Mouse (Mus musculus): ENCODE measurements around the gene Vmn1r175.
"Not testable (repeated sequence)": the region's sequence is repeated elsewhere in the genome, so short reads cannot be mapped to it uniquely, and the experiment has no call there.

Gene Vmn1r175

GRCm38 (mm10) chr7:23810543-23810942 lies at the start of gene Vmn1r175:
Gene Vmn1r175 (minus strand): TSS chr7:23810643.
- not testable (repeated sequence) for DNase-seq (ENCODE audit: low read depth)

- not testable (repeated sequence) for DNase-seq (ENCODE audit: low read depth)
Observed at GRCm38 (mm10) chr7:23837272-23837671, 26.8 kb upstream of the Vmn1r175 start, which contains the start of gene Vmn1r176. Gene Vmn1r176 (minus strand): TSS chr7:23837372.

- DNase-seq (ENCODE audit: low read depth), result no peak
Observed at GRCm38 (mm10) chr7:23784526-23784925, 25.9 kb downstream of the Vmn1r175 start.

Data from induced T-regulatory cell, adult 2 months (primary cell).